Mouse (Mus musculus): ENCODE results near the gene Ppp4c. TPM values are rescaled to one million over a fixed set of nuclear protein-coding genes. Genes with fewer than 3 reads are reported as not detected.

Ppp4c gene
- polyA plus RNA-seq, 1 experiment = 135 TPM

DNA sequence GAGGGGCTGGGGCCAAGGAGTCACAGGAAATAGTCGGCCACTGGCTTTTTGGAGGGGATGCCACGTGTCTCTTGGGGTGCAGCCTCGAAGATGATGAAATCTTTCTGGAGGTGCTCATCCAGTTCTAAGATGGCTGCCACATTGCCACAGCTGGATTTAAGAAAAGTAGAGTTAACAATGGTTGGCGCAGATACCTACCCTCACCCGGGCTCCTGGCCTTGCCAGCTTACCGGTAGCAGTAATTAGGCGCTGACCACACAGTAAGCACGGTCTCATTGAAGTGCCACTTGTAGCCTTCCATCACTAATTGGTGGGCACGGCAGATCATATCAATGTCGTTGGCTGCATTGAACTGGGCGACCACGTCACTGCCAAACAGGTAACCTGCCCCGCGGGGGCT, 6.2 kb downstream of the Ppp4c start:
- TF ChIP-seq POLR2A (IDR thresholded peaks at IDR 0.05; ENCODE audit: low read depth, low read length) (no peak), CTCF (conservative IDR thresholded peaks at IDR 0.05; ENCODE audit: insufficient read depth, insufficient read length, low read depth, low read length) (no peak)
- peaks cover 3% of the 10 kb centered on the region; the same call in 1 of the 2 replicates for H3K4me1 ChIP-seq (ENCODE audit: control insufficient read depth, insufficient read depth, low read length)
- no peak overlapping the region for H3K4me3 ChIP-seq (ENCODE audit: insufficient read depth, low read depth, low read length)
- no peak for DNase-seq
- H3K27me3 ChIP-seq (replicated peaks; ENCODE audit: control insufficient read depth, insufficient read depth, low read length) = no peaks in the 10 kb centered on the region
- H3K36me3 ChIP-seq (ENCODE audit: control insufficient read depth, insufficient read depth, low read length) = no peaks in the 10 kb centered on the region; the same call in 1 of the 2 replicates
- 82% methylated on average over 14 of the region's 14 CpGs for WGBS
- H3K27ac ChIP-seq (ENCODE audit: insufficient read depth, low read depth, low read length) = no peak overlapping the region

DNA sequence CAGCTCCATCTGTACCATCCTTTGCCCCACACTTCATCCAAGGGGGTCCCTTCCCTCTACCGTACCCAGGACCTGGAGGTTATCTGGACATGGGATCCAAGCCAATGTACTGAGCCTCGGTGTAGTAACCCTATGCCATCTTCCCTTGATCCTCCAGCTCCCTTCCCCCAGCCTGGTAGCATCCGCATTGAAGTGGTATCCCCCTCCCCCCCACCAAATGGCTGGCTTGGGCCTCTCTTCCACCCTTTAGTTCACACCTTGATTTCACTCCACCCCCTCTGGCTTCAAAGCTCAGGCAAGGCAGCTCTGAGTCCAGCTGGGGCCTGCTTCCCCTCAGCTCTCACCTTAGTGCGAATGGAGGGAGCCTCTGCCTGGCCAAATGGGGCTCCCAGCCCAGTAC, 7.2 kb downstream of the Ppp4c start:
- WGBS = 79% methylated on average over 4 of the region's 4 CpGs
- DNase-seq = no peak
- TF ChIP-seq POLR2A (IDR thresholded peaks at IDR 0.05; ENCODE audit: low read depth, low read length) (no peak), CTCF (conservative IDR thresholded peaks at IDR 0.05; ENCODE audit: insufficient read depth, insufficient read length, low read depth, low read length) (no peak)
- H3K4me1 ChIP-seq (ENCODE audit: control insufficient read depth, insufficient read depth, low read length) = peaks cover 5% of the 10 kb centered on the region; the same call in 1 of the 2 replicates
- H3K27ac ChIP-seq (ENCODE audit: insufficient read depth, low read depth, low read length) = no peak overlapping the region
- no peak overlapping the region for H3K4me3 ChIP-seq (ENCODE audit: insufficient read depth, low read depth, low read length)
- H3K36me3 ChIP-seq (ENCODE audit: control insufficient read depth, insufficient read depth, low read length) = no peaks in the 10 kb centered on the region; the same call in 1 of the 2 replicates
- no peaks in the 10 kb centered on the region for H3K27me3 ChIP-seq (replicated peaks; ENCODE audit: control insufficient read depth, insufficient read depth, low read length)

DNA sequence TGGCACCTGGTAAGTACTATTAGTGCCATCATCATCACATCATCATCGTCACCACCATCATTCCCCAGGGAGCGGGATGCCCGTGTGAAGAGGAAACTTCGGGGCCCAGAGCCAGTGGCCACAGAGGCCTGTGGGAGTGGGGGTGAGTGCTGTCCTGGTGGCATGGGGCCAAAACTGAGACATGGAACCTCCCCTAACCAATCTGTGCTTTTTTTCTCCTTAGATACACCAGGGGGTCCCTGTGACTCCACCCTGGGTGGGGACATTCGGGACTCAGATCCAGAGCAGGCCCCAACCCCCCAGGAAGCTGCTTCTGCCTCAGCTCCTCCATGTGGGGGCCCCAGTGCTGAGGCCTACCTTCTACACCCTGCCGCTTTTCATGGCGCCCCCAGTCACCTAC, 7.8 kb downstream of the Ppp4c start:
- WGBS = 66% methylated on average over 7 of the region's 7 CpGs
- DNase-seq = no peak
- Histone ChIP-seq H3K4me1 (ENCODE audit: control insufficient read depth, insufficient read depth, low read length) (peaks cover 5% of the 10 kb centered on the region; the same call in 1 of the 2 replicates), H3K27ac (ENCODE audit: insufficient read depth, low read depth, low read length) (no peak overlapping the region), H3K36me3 (ENCODE audit: control insufficient read depth, insufficient read depth, low read length) (no peaks in the 10 kb centered on the region; the same call in 1 of the 2 replicates), H3K27me3 (replicated peaks; ENCODE audit: control insufficient read depth, insufficient read depth, low read length) (no peaks in the 10 kb centered on the region), H3K4me3 (ENCODE audit: insufficient read depth, low read depth, low read length) (no peak overlapping the region)
- TF ChIP-seq POLR2A (IDR thresholded peaks at IDR 0.05; ENCODE audit: low read depth, low read length) (no peak), CTCF (conservative IDR thresholded peaks at IDR 0.05; ENCODE audit: insufficient read depth, insufficient read length, low read depth, low read length) (no peak)

DNA sequence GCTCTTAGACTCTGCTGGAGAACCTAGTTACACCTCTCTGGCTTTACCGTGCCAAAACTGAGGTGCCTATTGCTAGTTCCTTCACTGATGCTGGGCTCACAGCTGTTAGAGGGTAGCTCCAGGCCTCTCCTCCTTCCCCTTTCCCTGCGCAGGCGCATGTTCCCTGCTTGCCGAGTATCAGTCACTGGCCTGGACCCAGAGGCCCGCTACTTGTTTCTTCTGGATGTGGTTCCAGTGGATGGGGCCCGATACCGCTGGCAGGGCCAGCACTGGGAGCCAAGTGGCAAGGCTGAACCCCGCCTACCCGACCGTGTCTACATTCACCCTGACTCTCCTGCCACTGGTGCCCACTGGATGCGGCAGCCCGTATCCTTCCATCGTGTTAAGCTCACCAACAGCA, 9.6 kb downstream of the Ppp4c start:
- Histone ChIP-seq H3K4me1 (ENCODE audit: control insufficient read depth, insufficient read depth, low read length) (peaks cover 11% of the 10 kb centered on the region; the same call in 1 of the 2 replicates), H3K27me3 (replicated peaks; ENCODE audit: control insufficient read depth, insufficient read depth, low read length) (no peaks in the 10 kb centered on the region), H3K36me3 (ENCODE audit: control insufficient read depth, insufficient read depth, low read length) (no peaks in the 10 kb centered on the region; the same call in 1 of the 2 replicates), H3K27ac (ENCODE audit: insufficient read depth, low read depth, low read length) (no peak overlapping the region), H3K4me3 (ENCODE audit: insufficient read depth, low read depth, low read length) (no peak overlapping the region)
- TF ChIP-seq POLR2A (IDR thresholded peaks at IDR 0.05; ENCODE audit: low read depth, low read length) (no peak), CTCF (conservative IDR thresholded peaks at IDR 0.05; ENCODE audit: insufficient read depth, insufficient read length, low read depth, low read length) (no peak)
- WGBS = 66% methylated on average over 13 of the region's 13 CpGs
- no peak for DNase-seq

DNA sequence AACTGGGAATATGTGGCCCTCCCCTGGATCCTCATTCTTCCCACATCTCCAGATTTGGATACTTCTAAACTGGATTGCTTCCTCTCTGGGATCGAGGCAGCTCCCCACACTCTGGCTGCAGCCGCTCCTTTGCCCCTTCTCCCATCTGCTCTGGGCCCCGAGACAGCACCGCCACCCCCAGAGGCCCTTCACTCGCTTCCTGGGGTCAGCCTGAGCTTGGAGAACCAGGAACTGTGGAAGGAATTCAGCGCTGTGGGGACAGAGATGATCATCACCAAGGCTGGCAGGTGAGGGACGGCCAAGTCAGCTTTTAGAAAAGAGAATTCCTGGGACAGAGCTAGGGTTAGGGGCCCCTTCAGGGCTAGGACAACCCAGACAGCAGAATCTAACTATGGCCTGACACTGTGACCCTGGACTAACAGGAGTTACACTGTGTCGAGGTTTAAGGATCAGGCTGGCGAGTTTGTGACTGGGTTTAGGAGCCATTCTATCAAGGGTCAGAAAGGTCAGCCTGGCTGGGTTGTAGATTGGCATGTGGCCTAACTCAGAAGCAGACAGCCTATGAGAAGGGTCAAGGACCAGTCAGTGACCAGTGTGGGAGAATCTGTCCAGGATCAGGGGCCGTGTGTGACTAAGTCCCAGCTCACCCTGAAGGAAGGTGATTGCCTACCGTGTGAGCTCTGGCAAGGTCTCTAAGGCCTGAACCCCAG, 10.5 kb downstream of the Ppp4c start:
- WGBS = 47% methylated on average over 11 of the region's 11 CpGs
- no peak for DNase-seq
- no peak for TF ChIP-seq POLR2A (IDR thresholded peaks at IDR 0.05; ENCODE audit: low read depth, low read length)
- TF ChIP-seq CTCF (conservative IDR thresholded peaks at IDR 0.05; ENCODE audit: insufficient read depth, insufficient read length, low read depth, low read length) = no peak
- H3K4me1 ChIP-seq (ENCODE audit: control insufficient read depth, insufficient read depth, low read length) = peaks cover 11% of the 10 kb centered on the region; the same call in 1 of the 2 replicates
- no peaks in the 10 kb centered on the region for H3K27me3 ChIP-seq (replicated peaks; ENCODE audit: control insufficient read depth, insufficient read depth, low read length)
- no peak overlapping the region for H3K4me3 ChIP-seq (ENCODE audit: insufficient read depth, low read depth, low read length)
- H3K27ac ChIP-seq (ENCODE audit: insufficient read depth, low read depth, low read length) = no peak overlapping the region
- no peaks in the 10 kb centered on the region; the same call in 1 of the 2 replicates for H3K36me3 ChIP-seq (ENCODE audit: control insufficient read depth, insufficient read depth, low read length)

DNA sequence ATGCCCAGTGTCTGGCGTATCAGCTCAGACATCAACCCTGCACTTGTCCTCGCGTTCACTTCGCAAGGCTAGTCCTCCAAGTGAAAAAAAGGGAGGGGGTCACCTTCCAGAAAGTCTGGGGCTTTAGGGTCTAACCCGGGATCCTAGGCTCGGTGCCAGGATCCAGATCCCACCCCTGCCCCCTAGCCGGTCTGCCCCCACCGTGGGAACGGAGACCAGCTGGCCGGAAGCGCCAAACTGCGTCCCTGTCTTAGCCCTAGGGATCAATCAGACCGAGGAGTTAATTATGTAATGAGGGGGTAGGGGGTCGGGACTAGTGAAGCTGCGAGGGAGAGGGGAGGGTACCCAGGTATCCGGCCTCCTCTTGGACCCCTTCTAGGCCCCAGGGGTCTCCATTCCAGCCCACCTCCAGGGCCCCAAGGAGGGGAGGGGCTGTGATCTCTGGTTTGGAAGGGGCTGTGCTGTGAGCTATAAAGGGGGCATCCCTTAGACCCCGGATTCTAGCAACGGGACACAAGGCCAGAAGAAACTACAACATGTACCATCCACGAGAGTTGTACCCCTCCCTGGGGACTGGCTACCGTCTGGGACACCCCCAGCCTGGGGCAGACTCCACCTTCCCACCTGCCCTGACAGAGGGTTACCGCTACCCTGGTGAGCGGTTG, 11.2 kb downstream of the Ppp4c start, which contains the start of gene Tbx6:
Tbx6 (plus strand) TSS at position 513 of the 665 bp plus-strand sequence.
- Histone ChIP-seq H3K27ac (ENCODE audit: insufficient read depth, low read depth, low read length) (no peak within 1 kb of the TSS), H3K4me1 (ENCODE audit: control insufficient read depth, insufficient read depth, low read length) (peaks cover 15% of the 10 kb centered on the region; the same call in 1 of the 2 replicates), H3K36me3 (ENCODE audit: control insufficient read depth, insufficient read depth, low read length) (no peaks in the 10 kb centered on the region; the same call in 1 of the 2 replicates), H3K4me3 (ENCODE audit: insufficient read depth, low read depth, low read length) (peak within 1 kb of the TSS; percentile 35), H3K27me3 (replicated peaks; ENCODE audit: control insufficient read depth, insufficient read depth, low read length) (no peaks in the 10 kb centered on the region)
- DNase-seq = no peak
- TF ChIP-seq CTCF (conservative IDR thresholded peaks at IDR 0.05; ENCODE audit: insufficient read depth, insufficient read length, low read depth, low read length) (no peak), POLR2A (IDR thresholded peaks at IDR 0.05; ENCODE audit: low read depth, low read length) (no peak)
- WGBS = 15% methylated on average over 22 of the region's 22 CpGs
